ENCODE assay signal across 23 mouse cellular contexts in the genomic region with DNA sequence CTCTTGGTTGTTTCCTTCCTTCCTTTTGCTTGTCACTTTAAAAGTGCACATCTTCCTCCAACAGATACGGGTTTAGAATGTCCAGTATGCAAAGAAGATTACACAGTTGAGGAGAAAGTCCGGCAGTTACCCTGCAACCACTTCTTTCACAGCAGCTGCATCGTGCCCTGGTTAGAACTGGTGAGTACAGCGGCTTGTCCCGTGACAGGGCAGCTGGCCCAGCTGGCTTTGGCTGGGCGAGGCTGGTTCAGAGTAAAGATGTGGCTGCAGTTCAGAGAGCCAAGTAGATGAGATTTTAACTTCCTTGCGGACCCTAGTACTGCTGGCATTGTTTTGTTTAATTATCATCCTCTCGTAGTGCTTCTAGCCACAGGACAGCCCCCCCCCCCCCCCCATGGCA. TPM values are rescaled to one million over a fixed set of nuclear protein-coding genes. Genes with fewer than 3 reads are reported as not detected.
DNase-seq lines count a peak whose midpoint lies in the region; TF ChIP-seq lines count a peak whose summit lies in the region.
"Had no signal": no experiment of that assay in that cellular context is flagged by ENCODE, and none has a peak within 500 bp of the region (broad histone marks: within the 10 kb centered on the region; RNA-seq: fewer than 3 reads in every experiment).

No protein-coding gene starts in this region.

- TF ChIP-seq CTCF in layer of hippocampus, adult 2 months (conservative IDR thresholded peaks at IDR 0.05): no peak

- intact Hi-C loops in heart, postnatal 25 days (cut with DNase I): no loop called here
- intact Hi-C loops in left cerebral cortex, postnatal 4 days (cut with DNase I): no loop called here

- DNase-seq in heart, adult 18-20 months: peak; percentile 42 to 44
- DNase-seq in heart, postnatal 25 days (ENCODE audit: low spot score): no peak
- DNase-seq in layer of hippocampus, adult 2 months (ENCODE audit: low spot score in 2 of 2): peak; percentile 19 to 28
- DNase-seq in layer of hippocampus, postnatal 25 days (ENCODE audit: extremely low spot score in 1 of 2, low spot score in 1 of 2): no peak
- DNase-seq in kidney, postnatal 10 days: peak; percentile 68
- DNase-seq in left cerebral cortex, postnatal 4 days: no peak
- DNase-seq in lung, postnatal 25 days (ENCODE audit: low spot score): no peak
- DNase-seq: adrenal gland, adult 2 months; B cell, adult 2 months; cerebellum, postnatal 10 days; lung, embryonic 14.5 days; lung, postnatal 4 days had no signal

- no peak overlapping the region for H3K4me3 ChIP-seq in layer of hippocampus, adult 2 months
- H3K4me3 ChIP-seq: embryonic facial prominence, embryonic 12.5 days; erythroblast, embryonic 14.5 days; forebrain, embryonic 13.5 days; heart, adult 2 months; hindbrain, embryonic 12.5 days; limb, embryonic 12.5 days; liver, embryonic 12.5 days; midbrain, embryonic 10.5 days had no signal

- peak overlapping the region; percentile 66 for H3K27ac ChIP-seq in layer of hippocampus, adult 2 months
- H3K27ac ChIP-seq: embryonic facial prominence, embryonic 12.5 days; forebrain, embryonic 13.5 days; heart, adult 2 months; hindbrain, embryonic 12.5 days; limb, embryonic 12.5 days; liver, embryonic 12.5 days; midbrain, embryonic 10.5 days; stomach, postnatal 0 days had no signal

RNA-seq across cellular contexts. Expression of a gene that starts 40.6 kb away (rescaled TPM):
- total RNA-seq in heart, adult 18-20 months (2021): not detected
- total RNA-seq in heart, postnatal 25 days (2021): not detected
- total RNA-seq in layer of hippocampus, adult 2 months (2021): under 1 TPM in 1 of 2 experiments, not detected in 1; 0.33 TPM
- under 1 TPM; 0.22 to 0.35 TPM for total RNA-seq in layer of hippocampus, postnatal 25 days (2021)
- total RNA-seq in left cerebral cortex, postnatal 4 days (2021): not detected
- total RNA-seq: heart, adult 2 months had no signal

RNA-seq across cellular contexts. Expression of a gene that starts 40.6 kb away (rescaled TPM):
- total RNA-seq in heart, adult 18-20 months (2021): not detected
- not detected for total RNA-seq in heart, postnatal 25 days (2021)
- total RNA-seq in layer of hippocampus, adult 2 months (2021): not detected
- total RNA-seq in layer of hippocampus, postnatal 25 days (2021): not detected
- not detected for total RNA-seq in left cerebral cortex, postnatal 4 days (2021)
- total RNA-seq: adrenal gland, adult 2 months; heart, adult 2 months; layer of hippocampus, postnatal 10 days; midbrain, postnatal 0 days had no signal

Comparison
In these comparisons a context has a peak if more than half of its experiments do, and no peak if none do; other contexts are left out.
1. DNase-seq: peak in heart, adult 18-20 months (2 of 2), layer of hippocampus, adult 2 months (2 of 2) and kidney, postnatal 10 days (single experiment); none in heart, postnatal 25 days (single experiment), layer of hippocampus, postnatal 25 days (0 of 2), left cerebral cortex, postnatal 4 days (single experiment) and lung, postnatal 25 days (single experiment).